Mouse (Mus musculus) midbrain, embryonic 11.5 days (tissue): ENCODE results near the gene Fbxl17. TPM values are rescaled to one million over a fixed set of nuclear protein-coding genes. Genes with fewer than 3 reads are reported as not detected.

Source experiments
- ATAC-seq: fragments of 200-750 bp; cut with Nextera tagmentation; 2 replicates; pipeline ENCODE4 v1.8.0; 2017; ENCODE audit warnings: moderate TSS enrichment, moderate library complexity; ENCODE audit not compliant: low FRiP score
- DNase-seq: peaks from one replicate; pipeline ENCODE4 v3.0.0; 2015; ENCODE audit warnings: low spot score; ENCODE audit errors: missing footprints
- H3K27ac ChIP-seq: fragments of 300-500 bp; sonication (generic); 2 replicates; pipeline ENCODE4 v1.5.1; 2014; ENCODE audit warnings: low read depth, low read length
- H3K27me3 ChIP-seq: fragments of 300-500 bp; sonication (generic); 2 replicates; pipeline ENCODE4 v1.6.1; 2014; ENCODE audit warnings: mild to moderate bottlenecking, low read length, moderate library complexity, mixed read lengths; ENCODE audit not compliant: control insufficient read depth, insufficient read depth
- H3K36me3 ChIP-seq: fragments of 300-500 bp; sonication (generic); 2 replicates; pipeline ENCODE4 v1.6.1; 2014; ENCODE audit warnings: mild to moderate bottlenecking, low read length, moderate library complexity, mixed read lengths; ENCODE audit not compliant: control insufficient read depth, insufficient read depth
- H3K4me1 ChIP-seq: fragments of 300-500 bp; sonication (generic); 2 replicates; pipeline ENCODE4 v1.6.1; 2014; ENCODE audit warnings: low read length; ENCODE audit not compliant: control insufficient read depth, insufficient read depth
- H3K4me2 ChIP-seq: fragments of 300-500 bp; sonication (generic); 2 replicates; pipeline ENCODE4 v1.6.1; 2014; ENCODE audit warnings: mild to moderate bottlenecking, moderate library complexity
- H3K4me3 ChIP-seq: fragments of 300-500 bp; sonication (generic); 2 replicates; pipeline ENCODE4 v1.5.1; 2014; ENCODE audit warnings: low read depth, low read length
- H3K9ac ChIP-seq: fragments of 300-500 bp; sonication (generic); 2 replicates; pipeline ENCODE4 v1.6.1; 2014; ENCODE audit warnings: low read length
- H3K9me3 ChIP-seq: fragments of 300-500 bp; sonication (generic); 2 replicates; pipeline ENCODE4 v1.6.1; 2016; ENCODE audit warnings: low read length; ENCODE audit not compliant: control insufficient read depth
- WGBS: fragments of 180-500 bp; shearing (Covaris S2); extraction: QIAGEN DNeasy Blood & Tissue Kit; methylation state at CpG from one replicate; pipeline ENCODE4 v1.1.7; 2014; 5-methylcytosine and 5-hydroxymethylcytosine counted together
- polyA plus RNA-seq: library from polyadenylated mRNA; unstranded; fragments of >200 nt; fragmentation: Nextera tagmentation; extraction: Ambion mirVana; gene quantifications from 2 replicates; pipeline ENCODE4 v1.2.1, GENCODE M21; 2014

The Fbxl17 gene
- polyA plus RNA-seq, 1 experiment from 2014 or later = 15.8 TPM

GRCm38 (mm10) chr17:63413973-63414580 lies 85.7 kb downstream of the Fbxl17 start:
- no peaks in the 10 kb centered on the region for H3K36me3 ChIP-seq
- 95% methylated on average over 1 of the region's 1 CpGs for WGBS
- H3K4me1 ChIP-seq = no peaks in the 10 kb centered on the region
- DNase-seq (no peak), ATAC-seq (no peak)
- H3K4me2 ChIP-seq = no peak overlapping the region
- no peak overlapping the region for H3K4me3 ChIP-seq
- H3K27ac ChIP-seq = no peak overlapping the region
- H3K27me3 ChIP-seq = no peaks in the 10 kb centered on the region
- no peak overlapping the region for H3K9ac ChIP-seq
- H3K9me3 ChIP-seq = no peaks in the 10 kb centered on the region

GRCm38 (mm10) chr17:63411564-63411963 lies 88.3 kb downstream of the Fbxl17 start:
- no peak for DNase-seq
- H3K27me3 ChIP-seq = no peaks in the 10 kb centered on the region
- H3K9ac ChIP-seq = no peak overlapping the region
- no peak for ATAC-seq
- H3K4me3 ChIP-seq = no peak overlapping the region
- no peak overlapping the region for H3K27ac ChIP-seq
- H3K36me3 ChIP-seq = no peaks in the 10 kb centered on the region
- H3K4me1 ChIP-seq = no peaks in the 10 kb centered on the region
- H3K9me3 ChIP-seq = no peaks in the 10 kb centered on the region
- no peak overlapping the region for H3K4me2 ChIP-seq
- 85% methylated on average over 3 of the region's 3 CpGs for WGBS

GRCm38 (mm10) chr17:63410101-63410500 lies 89.7 kb downstream of the Fbxl17 start:
- no peak for ATAC-seq
- H3K27me3 ChIP-seq = no peaks in the 10 kb centered on the region
- H3K4me2 ChIP-seq = no peak overlapping the region
- no peaks in the 10 kb centered on the region for H3K36me3 ChIP-seq
- no peak overlapping the region for H3K27ac ChIP-seq
- WGBS = 92% methylated on average over 2 of the region's 2 CpGs
- H3K9me3 ChIP-seq = no peaks in the 10 kb centered on the region
- DNase-seq = no peak
- H3K4me1 ChIP-seq = no peaks in the 10 kb centered on the region
- no peak overlapping the region for H3K4me3 ChIP-seq
- no peak overlapping the region for H3K9ac ChIP-seq

- no peak for ATAC-seq
- 79% methylated on average over 4 of the region's 4 CpGs for WGBS
- peak; percentile 69 for DNase-seq
- no peaks in the 10 kb centered on the region for H3K27me3 ChIP-seq
- no peak overlapping the region for H3K27ac ChIP-seq
- no peak overlapping the region for H3K9ac ChIP-seq
- H3K9me3 ChIP-seq = no peaks in the 10 kb centered on the region
- no peak overlapping the region for H3K4me3 ChIP-seq
- no peaks in the 10 kb centered on the region; the same call in 1 of the 2 replicates for H3K4me1 ChIP-seq
- H3K36me3 ChIP-seq = no peaks in the 10 kb centered on the region
- no peak overlapping the region for H3K4me2 ChIP-seq
These were observed 93.9 kb downstream of the Fbxl17 start for GRCm38 (mm10) chr17:63405955-63406354.

GRCm38 (mm10) chr17:63405471-63405870 lies 94.3 kb downstream of the Fbxl17 start:
- WGBS = 84% methylated on average over 4 of the region's 4 CpGs
- Histone ChIP-seq H3K36me3 (no peaks in the 10 kb centered on the region), H3K27me3 (no peaks in the 10 kb centered on the region), H3K4me1 (no peaks in the 10 kb centered on the region; the same call in 1 of the 2 replicates), H3K9ac (no peak overlapping the region), H3K4me3 (no peak overlapping the region), H3K9me3 (no peaks in the 10 kb centered on the region), H3K27ac (no peak overlapping the region), H3K4me2 (no peak overlapping the region)
- DNase-seq = peak; percentile 64
- no peak for ATAC-seq

GRCm38 (mm10) chr17:63404968-63405367 lies 94.8 kb downstream of the Fbxl17 start:
- ATAC-seq (no peak), DNase-seq (no peak)
- Histone ChIP-seq H3K9me3 (no peaks in the 10 kb centered on the region), H3K4me2 (no peak overlapping the region), H3K4me1 (no peaks in the 10 kb centered on the region; the same call in 1 of the 2 replicates), H3K9ac (no peak overlapping the region), H3K27me3 (no peaks in the 10 kb centered on the region), H3K36me3 (no peaks in the 10 kb centered on the region), H3K4me3 (no peak overlapping the region), H3K27ac (no peak overlapping the region)
- WGBS = 71% methylated on average over 2 of the region's 2 CpGs

GRCm38 (mm10) chr17:63403801-63404415 lies 95.9 kb downstream of the Fbxl17 start:
- H3K36me3 ChIP-seq = no peaks in the 10 kb centered on the region
- H3K27me3 ChIP-seq = no peaks in the 10 kb centered on the region
- H3K4me2 ChIP-seq = no peak overlapping the region
- DNase-seq (peak; percentile 73), ATAC-seq (no peak)
- H3K4me3 ChIP-seq = no peak overlapping the region
- no peaks in the 10 kb centered on the region; the same call in 1 of the 2 replicates for H3K4me1 ChIP-seq
- H3K9me3 ChIP-seq = no peaks in the 10 kb centered on the region
- no peak overlapping the region for H3K9ac ChIP-seq
- no peak overlapping the region for H3K27ac ChIP-seq

GRCm38 (mm10) chr17:63402741-63403681 lies 96.8 kb downstream of the Fbxl17 start:
- H3K9me3 ChIP-seq = no peaks in the 10 kb centered on the region
- no peaks in the 10 kb centered on the region; the same call in 1 of the 2 replicates for H3K4me1 ChIP-seq
- ATAC-seq (peak; percentile 24; the same call in 1 of the 2 replicates), DNase-seq (peak; percentile 76)
- no peaks in the 10 kb centered on the region for H3K27me3 ChIP-seq
- H3K9ac ChIP-seq = no peak overlapping the region
- no peak overlapping the region for H3K4me3 ChIP-seq
- WGBS = 84% methylated on average over 13 of the region's 13 CpGs
- no peak overlapping the region for H3K27ac ChIP-seq
- no peaks in the 10 kb centered on the region for H3K36me3 ChIP-seq
- H3K4me2 ChIP-seq = no peak overlapping the region

- Histone ChIP-seq H3K4me3 (no peak overlapping the region), H3K36me3 (no peaks in the 10 kb centered on the region), H3K27ac (no peak overlapping the region), H3K4me1 (no peaks in the 10 kb centered on the region; the same call in 1 of the 2 replicates), H3K27me3 (no peaks in the 10 kb centered on the region), H3K9ac (no peak overlapping the region), H3K4me2 (no peak overlapping the region), H3K9me3 (no peaks in the 10 kb centered on the region)
- ATAC-seq = no peak
- WGBS = 75% methylated on average over 3 of the region's 3 CpGs
- DNase-seq = peak; percentile 59
These were observed 97.6 kb downstream of the Fbxl17 start for GRCm38 (mm10) chr17:63402170-63402569.
